Mouse (Mus musculus): Measurements from ENCODE around the gene Gm14296. TPM values are rescaled to one million over a fixed set of nuclear protein-coding genes. Genes with fewer than 3 reads are reported as not detected.
"Not testable (repeated sequence)": the region's sequence is repeated elsewhere in the genome, so short reads cannot be mapped to it uniquely, and the experiment has no call there.

Gene Gm14296
- total RNA-seq (2021), result 14.0 and 14.4 TPM in 2 replicates
- long read RNA-seq, partial matches to known transcripts, result 1 of 5 reads
- long read RNA-seq, other reads (novel, unspliced or antisense), result 0 of 5 reads

- DNase-seq, result not testable (repeated sequence)
Observed at GRCm38 (mm10) chr2:176927709-176928108, at the start of gene Gm14296. TSS of gene Gm14296 (minus strand) at chr2:176927809.

- not testable (repeated sequence) for DNase-seq
Observed at GRCm38 (mm10) chr2:176905464-176905863, 22.1 kb downstream of the Gm14296 start.

Other genes starting within 250 kb of the Gm14296 start
- gene Gm14305, start 219.5 kb downstream of the Gm14296 start, total RNA-seq (2021), result 15.1 and 15.8 TPM in 2 replicates
- gene Gm14295, start 129.2 kb downstream of the Gm14296 start, total RNA-seq (2021), result 6.5 and 12.8 TPM in 2 replicates
- not detected in 2 replicates for gene Gm14408, start 96.7 kb downstream of the Gm14296 start, total RNA-seq (2021)
- 19.3 and 31.9 TPM in 2 replicates for gene Gm14419, start 73.1 kb upstream of the Gm14296 start, total RNA-seq (2021)
- 1.0 and 1.9 TPM in 2 replicates for gene Gm14401, start 146.5 kb upstream of the Gm14296 start, total RNA-seq (2021)